Mouse (Mus musculus) brain, embryonic 18.5 days (tissue): ENCODE measurements around the gene Tmem218.

Experiments
- DNase-seq: peaks from one replicate; pipeline ENCODE4 v3.0.0-alpha.2; 2012; ENCODE audit warnings: low read depth, low spot score

The Tmem218 gene

GRCm38 (mm10) chr9:37232201-37233195 lies 24.5 kb downstream of the Tmem218 start:
- DNase-seq: no peak

GRCm38 (mm10) chr9:37235951-37236737 lies 28.1 kb downstream of the Tmem218 start:
- DNase-seq: no peak

- no peak for DNase-seq
These were observed 34.7 kb downstream of the Tmem218 start for GRCm38 (mm10) chr9:37242764-37243163.

GRCm38 (mm10) chr9:37244600-37244999 lies 36.6 kb downstream of the Tmem218 start:
- DNase-seq: no peak

- DNase-seq: no peak
These were observed 37.4 kb downstream of the Tmem218 start for GRCm38 (mm10) chr9:37245404-37245803.

- no peak for DNase-seq
These were observed 37.8 kb downstream of the Tmem218 start for GRCm38 (mm10) chr9:37245810-37246209.

GRCm38 (mm10) chr9:37247429-37247828 lies 39.4 kb downstream of the Tmem218 start:
- DNase-seq: no peak

- no peak for DNase-seq
These were observed 40.4 kb downstream of the Tmem218 start for GRCm38 (mm10) chr9:37248381-37248906.

- DNase-seq: no peak
These were observed 42.0 kb downstream of the Tmem218 start for GRCm38 (mm10) chr9:37249976-37250375.

- DNase-seq: no peak
These were observed 42.6 kb downstream of the Tmem218 start for GRCm38 (mm10) chr9:37250631-37251030.

- no peak for DNase-seq
These were observed 46.6 kb downstream of the Tmem218 start for GRCm38 (mm10) chr9:37254531-37255110.

- DNase-seq: peak; percentile 43
These were observed 47.3 kb downstream of the Tmem218 start, which contains the start of gene Slc37a2 for GRCm38 (mm10) chr9:37255149-37255888. Slc37a2 (minus strand) TSS chr9:37255738.

GRCm38 (mm10) chr9:37255889-37256225 lies 47.8 kb downstream of the Tmem218 start:
- DNase-seq: peak; percentile 49

- DNase-seq: no peak
These were observed 58.6 kb downstream of the Tmem218 start for GRCm38 (mm10) chr9:37266622-37267021.
